Mouse (Mus musculus) layer of hippocampus, adult 9-10 months (tissue): ENCODE results near the gene Ncoa7.

Source experiments
- DNase-seq: peaks from one replicate; pipeline ENCODE4 v3.0.0; 2022; ENCODE audit warnings: low spot score

Gene Ncoa7

GRCm38 (mm10) chr10:30802681-30803586 is at the start of gene Ncoa7:
Gene Ncoa7 (minus strand): TSS chr10:30803326.
- DNase-seq = no peak

GRCm38 (mm10) chr10:30845101-30845825 is 42.1 kb upstream of the Ncoa7 start:
- DNase-seq = no peak

- DNase-seq = no peak
Measured at GRCm38 (mm10) chr10:30844191-30845010, 41.3 kb upstream of the Ncoa7 start.

GRCm38 (mm10) chr10:30843438-30844190 is 40.5 kb upstream of the Ncoa7 start:
- DNase-seq = no peak

GRCm38 (mm10) chr10:30842643-30843437 is 39.7 kb upstream of the Ncoa7 start, which contains the start of gene Hey2:
Gene Hey2 (minus strand): TSS chr10:30842801.
- peak; percentile 91 for DNase-seq

GRCm38 (mm10) chr10:30842228-30842627 is 39.1 kb upstream of the Ncoa7 start:
- no peak for DNase-seq

GRCm38 (mm10) chr10:30840824-30841223 is 37.7 kb upstream of the Ncoa7 start:
- no peak for DNase-seq

- no peak for DNase-seq
Measured at GRCm38 (mm10) chr10:30838188-30838587, 35.1 kb upstream of the Ncoa7 start.

GRCm38 (mm10) chr10:30825049-30825448 is 21.9 kb upstream of the Ncoa7 start:
- peak; percentile 76 for DNase-seq

GRCm38 (mm10) chr10:30810967-30811293 is 7.8 kb upstream of the Ncoa7 start:
- peak; percentile 99 for DNase-seq

- no peak for DNase-seq
Measured at GRCm38 (mm10) chr10:30810247-30810966, 7.3 kb upstream of the Ncoa7 start.

- no peak for DNase-seq
Measured at GRCm38 (mm10) chr10:30803587-30804253, 594 bp upstream of the Ncoa7 start.

GRCm38 (mm10) chr10:30802033-30802432 is 1.1 kb downstream of the Ncoa7 start:
- DNase-seq = no peak

- DNase-seq = no peak
Measured at GRCm38 (mm10) chr10:30799713-30800450, 3.2 kb downstream of the Ncoa7 start.

GRCm38 (mm10) chr10:30796469-30797261 is 6.5 kb downstream of the Ncoa7 start:
- no peak for DNase-seq

- DNase-seq = no peak
Measured at GRCm38 (mm10) chr10:30791016-30791415, 12.1 kb downstream of the Ncoa7 start.

GRCm38 (mm10) chr10:30789521-30789920 is 13.6 kb downstream of the Ncoa7 start:
- no peak for DNase-seq

- no peak for DNase-seq
Measured at GRCm38 (mm10) chr10:30788340-30788721, 14.8 kb downstream of the Ncoa7 start.
